Comparison of ENCODE assay signal across 8 mouse cellular contexts in the genomic region with DNA sequence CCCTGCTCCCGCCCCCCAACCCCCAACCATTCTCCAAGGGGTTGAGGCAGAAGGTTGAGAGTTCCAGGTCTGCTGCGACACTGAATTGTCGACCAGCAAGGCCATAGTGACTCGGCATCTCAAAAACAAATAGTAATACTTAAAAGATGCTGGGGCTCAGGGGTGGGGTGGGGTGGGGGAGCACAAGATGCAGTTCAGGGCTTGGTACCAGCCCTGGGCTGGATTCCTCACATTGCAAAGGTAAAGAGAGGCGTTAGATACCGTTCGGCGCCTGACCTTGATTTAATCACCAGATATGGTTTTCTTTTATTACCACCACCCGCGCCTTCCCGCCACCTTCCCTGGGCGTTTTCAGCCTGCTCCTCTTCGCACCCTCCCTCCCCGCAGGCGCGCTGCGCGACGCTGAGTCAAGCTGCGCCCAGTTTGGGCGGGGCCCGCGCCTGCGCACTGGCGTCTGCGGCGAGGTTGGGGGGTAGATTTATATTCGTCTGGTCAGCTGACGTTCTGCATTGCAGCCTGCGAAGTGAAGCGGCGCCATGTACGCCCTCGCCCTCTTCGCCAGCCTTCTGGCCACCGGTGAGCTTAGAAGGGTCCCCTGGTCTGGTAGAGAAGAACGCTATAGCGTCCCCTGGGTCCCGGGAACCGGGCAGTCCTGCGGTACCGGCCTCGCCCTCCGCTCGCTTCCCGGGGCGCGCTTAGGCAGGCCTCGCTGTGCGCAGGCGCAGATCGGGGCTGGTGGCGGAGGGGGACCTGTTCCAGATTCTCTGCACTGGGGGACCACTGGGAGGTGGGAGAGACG. TPM values are rescaled to one million over a fixed set of nuclear protein-coding genes. Genes with fewer than 3 reads are reported as not detected.
DNase-seq lines count a peak whose midpoint lies in the region; ATAC-seq lines count a peak whose summit lies in the region.

A gene (plus strand): TSS at position 421 of the 799 bp plus-strand sequence.

- H3K4me1 ChIP-seq in hindbrain, embryonic 15.5 days (replicated peaks) = peaks cover 42% of the 10 kb centered on the region

- no peaks in the 10 kb centered on the region for H3K27me3 ChIP-seq in hindbrain, embryonic 15.5 days

- H3K36me3 ChIP-seq in hindbrain, embryonic 15.5 days = no peaks in the 10 kb centered on the region

- WGBS in hindbrain, embryonic 15.5 days = 2% methylated on average over 54 of the region's 54 CpGs

- H3K4me3 ChIP-seq in hindbrain, embryonic 15.5 days = peak within 1 kb of the TSS; percentile 66

- peak within 1 kb of the TSS; percentile 74 for H3K9ac ChIP-seq in hindbrain, embryonic 15.5 days

- peak within 1 kb of the TSS; percentile 92 for H3K27ac ChIP-seq in hindbrain, embryonic 15.5 days (replicated peaks)

- peak within 1 kb of the TSS; percentile 75 for H3K4me2 ChIP-seq in hindbrain, embryonic 15.5 days

- ATAC-seq in hindbrain, embryonic 15.5 days (ENCODE audit: low FRiP score, low read depth) = peak; percentile 93

- H3K9me3 ChIP-seq in hindbrain, embryonic 15.5 days = no peaks in the 10 kb centered on the region

- DNase-seq in R1 (ENCODE audit: low read depth, low spot score) = peak; percentile 89
- peak; percentile 98 to 99 for DNase-seq in cerebellum, postnatal 25 days
- DNase-seq in frontal cortex, postnatal 36 days (ENCODE audit: low spot score in 2 of 2) = peak; percentile 96 to 98
- peak; percentile 89 for DNase-seq in left cerebral cortex, adult 11 months (ENCODE audit: low spot score)
- peak; percentile 95 for DNase-seq in lung, postnatal 4 days
- DNase-seq in retina, postnatal 7 days (ENCODE audit: low read depth, low spot score) = peak; percentile 86
- DNase-seq in urinary bladder, adult 2 months (ENCODE audit: low spot score) = peak; percentile 96

RNA-seq across cellular contexts. Expression of the gene that starts here (rescaled TPM):
- 194 and 203 TPM in 2 replicates for polyA plus RNA-seq in hindbrain, embryonic 15.5 days (2015; fragmentation: Nextera tagmentation; extraction: Ambion mirVana)
- polyA plus RNA-seq in urinary bladder, adult 2 months (2012; rRNA removed) = 1,531 and 1,599 TPM in 2 replicates

Comparison
In these comparisons a context has a peak if more than half of its experiments do, and no peak if none do; other contexts are left out.
1. Peak in every context shown above with its lines: DNase-seq, ATAC-seq, H3K4me3 ChIP-seq and H3K27ac ChIP-seq.